Mouse (Mus musculus) adrenal gland (tissue): ENCODE results near the gene Mrgpra9.
"Not testable (repeated sequence)": the region's sequence is repeated elsewhere in the genome, so short reads cannot be mapped to it uniquely, and the experiment has no call there.

Experiments
- intact Hi-C: fragments of 180-260 bp; cut with DNase I; formaldehyde crosslinking; loops from one replicate; pipeline ENCODE4 v1.15.1; 2025
- long read RNA-seq, 2 experiments: library from polyadenylated mRNA; unstranded; transcript quantifications; one replicate each; pipeline ENCODE4 v2.0.0; 2020; ENCODE audit warnings: borderline replicate concordance in 1 of 2; ENCODE audit not compliant: insufficient replicate concordance in 1 of 2

Gene Mrgpra9
- long read RNA-seq, experiment 1: 0 reads
- long read RNA-seq, experiment 2: 0 reads

DNA sequence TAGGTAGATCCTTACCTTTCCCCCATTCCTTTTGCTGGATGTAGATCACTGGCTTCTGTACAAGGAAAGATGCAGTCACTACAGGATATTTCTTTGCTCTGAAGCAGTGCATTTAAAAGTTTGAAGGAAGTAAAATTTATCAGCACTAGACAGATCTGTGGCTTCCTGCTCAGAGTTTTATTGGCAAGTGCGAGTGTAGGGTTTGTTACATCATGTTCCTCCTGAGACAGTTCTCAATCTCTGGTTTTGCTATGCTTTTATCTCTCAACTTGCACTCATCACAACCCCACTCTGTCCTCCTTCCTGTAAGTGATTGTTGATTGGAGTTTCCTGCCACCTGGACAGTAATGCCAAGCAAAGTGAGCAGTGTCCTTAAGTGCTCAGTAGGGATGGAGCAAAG, at the start of gene Mrgpra9:
TSS of gene Mrgpra9 (minus strand) at position 79 of the 400 bp plus-strand sequence.
- intact Hi-C loops: no loop called here

DNA sequence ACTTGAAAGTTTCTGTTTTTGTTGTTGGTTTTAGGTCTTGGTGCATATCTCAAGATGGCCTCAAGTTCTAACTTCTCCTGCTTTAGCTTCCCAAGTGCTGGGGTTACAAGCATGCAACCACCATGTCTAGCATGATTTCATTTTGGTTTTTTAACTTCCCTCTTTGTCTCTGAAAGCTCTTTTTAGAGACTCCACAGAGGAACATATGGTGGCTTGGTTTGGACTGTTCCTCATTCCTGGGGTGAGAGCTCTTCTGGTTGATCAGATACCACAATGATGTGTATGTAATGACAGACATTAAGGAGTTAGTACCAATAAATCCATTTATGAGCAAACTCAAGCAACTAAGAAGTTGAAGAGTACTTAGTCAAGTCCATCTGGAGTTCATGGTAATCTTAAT, 47.0 kb upstream of the Mrgpra9 start:
- intact Hi-C loops: not testable (repeated sequence)

GRCm38 (mm10) chr7:47271547-47271946, 18.9 kb upstream of the Mrgpra9 start:
- intact Hi-C loops: not testable (repeated sequence)

DNA sequence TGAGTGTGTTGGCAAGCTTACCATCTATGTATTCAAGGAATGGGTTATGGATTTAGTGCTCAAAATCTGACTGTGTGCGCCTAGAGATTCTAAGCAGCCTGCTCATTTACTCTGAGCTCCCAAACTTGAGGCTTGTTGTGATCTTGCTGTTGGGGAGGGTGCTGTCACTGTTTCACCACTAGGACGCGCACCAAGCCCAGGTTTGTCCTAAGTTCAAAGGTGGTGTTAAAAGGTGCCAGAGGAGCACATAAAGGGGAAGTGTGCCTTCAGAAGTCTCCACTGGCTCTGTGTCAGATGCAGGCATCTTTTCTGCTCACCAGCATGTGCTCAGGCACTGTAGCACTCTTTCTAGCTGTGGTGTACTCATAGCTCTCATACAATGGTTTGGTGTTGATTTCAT, 8.0 kb downstream of the Mrgpra9 start:
- intact Hi-C loops: no loop called here

- intact Hi-C loops: no loop called here
These were observed 47.8 kb downstream of the Mrgpra9 start, which contains the start of gene Mrgpra6 for GRCm38 (mm10) chr7:47204830-47205229. Mrgpra6 (minus strand) TSS chr7:47204920.

- intact Hi-C loops: no loop called here
These were observed 57.4 kb downstream of the Mrgpra9 start for GRCm38 (mm10) chr7:47195271-47195670.
